Mouse (Mus musculus) hindbrain, embryonic 12.5 days (tissue): ENCODE measurements around the gene S100pbp. TPM values are rescaled to one million over a fixed set of nuclear protein-coding genes. Genes with fewer than 3 reads are reported as not detected.

Experiments
- ATAC-seq: fragments of 200-750 bp; cut with Nextera tagmentation; 2 replicates; pipeline ENCODE4 v1.8.0; 2017; ENCODE audit warnings: moderate TSS enrichment; ENCODE audit not compliant: low FRiP score
- H3K27ac ChIP-seq: fragments of 300-500 bp; sonication (generic); 2 replicates; pipeline ENCODE4 v1.5.1; 2016; ENCODE audit warnings: mild to moderate bottlenecking
- H3K27me3 ChIP-seq: fragments of 300-500 bp; sonication (generic); 2 replicates; pipeline ENCODE4 v1.6.1; 2016; ENCODE audit warnings: mild to moderate bottlenecking
- H3K36me3 ChIP-seq: fragments of 300-500 bp; sonication (generic); 2 replicates; pipeline ENCODE4 v1.6.1; 2016; ENCODE audit warnings: mild to moderate bottlenecking
- H3K4me1 ChIP-seq: fragments of 300-500 bp; sonication (generic); 2 replicates; pipeline ENCODE4 v1.6.1; 2016
- H3K4me2 ChIP-seq: fragments of 300-500 bp; sonication (generic); replicated peaks from 2 replicates; pipeline ENCODE4 v1.6.1; 2016; ENCODE audit warnings: mild to moderate bottlenecking
- H3K4me3 ChIP-seq: fragments of 300-500 bp; sonication (generic); 2 replicates; pipeline ENCODE4 v1.5.1; 2016; ENCODE audit warnings: mild to moderate bottlenecking
- H3K9ac ChIP-seq: fragments of 300-500 bp; sonication (generic); 2 replicates; pipeline ENCODE4 v1.6.1; 2016; ENCODE audit warnings: mild to moderate bottlenecking, moderate library complexity
- H3K9me3 ChIP-seq: fragments of 300-500 bp; sonication (generic); replicated peaks from 2 replicates; pipeline ENCODE4 v1.6.1; 2016; ENCODE audit warnings: mild to moderate bottlenecking
- WGBS: fragments of 180-500 bp; shearing (Covaris S2); methylation state at CpG from one replicate; pipeline ENCODE4 v1.1.7; 2016; 5-methylcytosine and 5-hydroxymethylcytosine counted together
- polyA plus RNA-seq: library from polyadenylated mRNA; unstranded; fragments of >200 nt; fragmentation: Nextera tagmentation; extraction: Ambion mirVana; gene quantifications from 2 replicates; pipeline ENCODE4 v1.2.1, GENCODE M21; 2016

S100pbp gene
- polyA plus RNA-seq, 1 experiment from 2014 or later: 23.2 TPM

- H3K4me2 ChIP-seq: no peak overlapping the region
- H3K27ac ChIP-seq: no peak overlapping the region
- no peaks in the 10 kb centered on the region for H3K9me3 ChIP-seq
- H3K36me3 ChIP-seq: no peaks in the 10 kb centered on the region
- no peak overlapping the region for H3K9ac ChIP-seq
- peaks cover 21% of the 10 kb centered on the region for H3K27me3 ChIP-seq
- no peak for ATAC-seq
- H3K4me3 ChIP-seq: no peak overlapping the region
- WGBS: 82% methylated on average over 11 of the region's 11 CpGs
- peaks cover 15% of the 10 kb centered on the region for H3K4me1 ChIP-seq
Measured at GRCm38 (mm10) chr4:129142439-129143045, 47.0 kb downstream of the S100pbp start.

DNA sequence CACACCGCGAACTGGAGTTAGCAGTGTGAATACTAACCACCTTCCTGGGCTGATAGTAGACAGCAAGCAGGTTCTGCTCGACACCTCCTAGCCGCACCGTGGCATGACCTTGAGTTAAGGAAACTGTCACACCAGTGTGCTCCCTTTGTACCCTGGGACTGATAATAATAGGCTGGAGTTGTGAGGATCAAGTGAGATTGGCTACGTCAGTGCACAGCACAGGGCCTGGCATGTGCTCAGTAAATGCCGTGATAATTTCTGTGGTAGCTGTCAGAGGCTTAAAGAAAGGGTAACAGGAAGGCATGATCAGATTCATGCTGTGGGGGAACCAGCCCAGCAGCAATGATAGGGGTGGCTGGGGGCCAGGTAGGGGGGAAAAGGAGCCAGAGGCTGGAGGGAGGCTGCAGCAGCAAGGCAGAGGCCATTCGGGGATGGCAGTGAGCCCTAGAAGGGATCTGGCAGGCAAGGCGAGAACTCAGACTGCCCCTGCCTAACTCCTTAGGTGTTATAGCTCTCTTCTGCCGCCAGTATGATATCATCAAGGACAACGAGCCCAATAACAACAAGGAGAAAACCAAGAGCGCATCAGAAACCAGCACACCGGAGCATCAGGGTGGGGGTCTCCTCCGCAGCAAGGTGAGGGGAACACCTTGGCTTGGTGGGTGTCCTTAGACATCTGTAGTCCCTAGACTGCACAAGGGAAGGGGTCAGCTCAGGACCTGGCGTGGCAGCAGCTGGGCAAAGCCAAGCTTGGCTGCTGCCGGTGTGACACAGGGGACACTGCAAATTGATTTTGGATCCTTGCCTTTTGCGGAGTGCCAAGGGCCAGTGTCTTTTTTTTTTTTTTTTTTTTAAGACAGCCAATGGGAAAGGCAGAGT lies 47.7 kb downstream of the S100pbp start:
- H3K9ac ChIP-seq: no peak overlapping the region
- no peaks in the 10 kb centered on the region for H3K36me3 ChIP-seq
- no peak overlapping the region for H3K4me3 ChIP-seq
- no peak overlapping the region for H3K27ac ChIP-seq
- H3K27me3 ChIP-seq: peaks cover 28% of the 10 kb centered on the region
- no peak overlapping the region for H3K4me2 ChIP-seq
- no peak for ATAC-seq
- WGBS: 79% methylated on average over 17 of the region's 17 CpGs
- H3K9me3 ChIP-seq: no peaks in the 10 kb centered on the region
- H3K4me1 ChIP-seq: peaks cover 21% of the 10 kb centered on the region

DNA sequence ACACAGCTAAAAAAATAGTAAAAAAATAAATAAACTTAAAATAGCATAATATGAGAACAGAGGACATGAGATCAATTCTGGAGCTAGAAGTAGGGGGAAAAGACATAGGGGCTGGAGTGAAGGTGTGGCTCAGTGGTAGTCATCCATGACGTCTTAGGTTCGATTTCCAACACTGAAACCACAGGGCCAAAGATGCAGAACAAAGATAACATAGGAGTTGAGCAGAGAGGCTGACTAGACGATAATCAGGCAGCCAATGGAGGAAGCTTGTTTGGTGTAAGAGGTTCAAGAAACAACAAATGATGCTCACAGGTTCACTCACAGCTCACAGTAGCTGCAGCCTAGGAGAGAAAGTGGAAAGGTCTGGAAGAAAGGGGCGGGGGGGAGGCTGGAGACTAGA lies 48.7 kb downstream of the S100pbp start:
- no peak overlapping the region for H3K4me2 ChIP-seq
- WGBS: 83% methylated on average over 4 of the region's 4 CpGs

DNA sequence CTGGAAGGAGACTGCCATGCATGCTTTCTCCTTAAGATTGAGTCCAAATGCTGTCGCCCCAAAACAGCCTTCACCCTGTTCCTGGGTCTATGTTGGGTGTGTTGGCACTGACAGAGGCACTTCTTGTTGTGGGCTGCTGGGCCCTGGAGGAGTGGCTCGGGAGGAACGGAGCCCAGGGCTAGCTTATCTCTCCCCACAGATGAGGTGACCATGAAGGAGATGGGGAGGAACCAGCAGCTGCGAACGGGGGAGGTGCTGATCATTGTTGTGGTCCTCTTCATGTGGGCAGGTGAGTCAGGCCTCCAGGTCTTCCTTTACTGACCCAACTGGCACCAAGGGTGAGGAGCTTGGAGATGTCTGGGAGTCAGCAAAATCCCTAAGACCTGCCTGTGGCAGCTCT lies 49.9 kb downstream of the S100pbp start:
- peaks cover 26% of the 10 kb centered on the region for H3K4me1 ChIP-seq
- no peak overlapping the region for H3K4me3 ChIP-seq
- no peaks in the 10 kb centered on the region for H3K9me3 ChIP-seq
- no peak overlapping the region for H3K9ac ChIP-seq
- WGBS: 89% methylated on average over 5 of the region's 5 CpGs
- ATAC-seq: no peak
- H3K36me3 ChIP-seq: no peaks in the 10 kb centered on the region
- no peak overlapping the region for H3K4me2 ChIP-seq
- no peak overlapping the region for H3K27ac ChIP-seq
- H3K27me3 ChIP-seq: peaks cover 45% of the 10 kb centered on the region

More for the DNA sequence above, 48.7 kb downstream of the S100pbp start:
- no peaks in the 10 kb centered on the region for H3K36me3 ChIP-seq
- peaks cover 36% of the 10 kb centered on the region for H3K27me3 ChIP-seq
- peaks cover 26% of the 10 kb centered on the region for H3K4me1 ChIP-seq
- no peaks in the 10 kb centered on the region for H3K9me3 ChIP-seq
- no peak for ATAC-seq
- H3K4me3 ChIP-seq: no peak overlapping the region
- H3K9ac ChIP-seq: no peak overlapping the region
- no peak overlapping the region for H3K27ac ChIP-seq

DNA sequence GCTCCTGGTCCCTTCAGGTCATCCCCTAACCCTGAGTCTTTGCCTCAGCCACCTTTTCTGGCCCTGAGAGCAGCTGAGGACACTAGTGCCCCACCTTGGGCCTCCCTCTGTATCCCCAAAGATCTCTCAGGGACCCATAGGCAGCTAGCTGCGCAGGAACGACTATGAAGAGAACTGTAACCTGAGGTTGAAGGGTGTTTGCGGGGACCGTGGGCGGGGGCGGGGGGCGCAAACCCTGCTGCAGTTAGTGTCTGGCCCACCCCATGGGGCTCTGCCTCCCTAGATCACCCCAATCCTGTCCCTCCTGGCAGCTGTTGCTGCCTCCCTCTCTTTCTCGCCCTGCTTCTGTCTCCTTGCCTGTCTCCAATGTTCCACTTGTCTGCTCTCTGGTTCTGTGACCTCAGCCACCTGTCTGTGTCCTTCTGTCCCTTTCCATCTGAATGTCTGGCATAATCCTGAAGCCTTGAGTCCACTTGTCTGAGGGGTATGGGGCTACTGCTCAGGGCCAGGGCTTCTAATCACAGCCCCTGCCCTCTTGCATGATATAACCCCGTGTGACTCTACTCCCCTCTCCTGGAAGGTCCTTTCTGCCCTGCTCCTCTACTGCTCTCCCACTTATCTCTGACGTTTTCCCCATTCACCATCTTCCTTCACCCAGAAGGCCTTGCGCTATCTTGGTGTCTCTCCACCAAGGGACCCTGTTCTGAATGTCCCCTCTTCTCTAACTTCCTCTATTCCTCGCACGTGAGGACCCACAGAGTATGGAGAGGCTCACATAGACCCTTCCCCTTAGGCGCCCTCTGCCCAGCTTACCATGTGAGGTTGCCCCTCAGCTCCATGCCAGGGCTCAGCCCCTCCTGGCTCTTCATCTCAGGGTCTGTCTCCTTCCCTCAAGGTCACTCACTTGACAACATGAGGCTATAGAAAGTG lies 51.9 kb downstream of the S100pbp start:
- ATAC-seq: no peak
- 47% methylated on average over 14 of the region's 14 CpGs for WGBS
- no peaks in the 10 kb centered on the region for H3K36me3 ChIP-seq
- H3K9ac ChIP-seq: 0 out of 2 replicates have a peak overlapping the region, but pooled peaks have one; percentile 18
- H3K27me3 ChIP-seq: peaks cover 45% of the 10 kb centered on the region
- peak overlapping the region; percentile 96 for H3K4me2 ChIP-seq
- H3K27ac ChIP-seq: no peak overlapping the region
- H3K4me3 ChIP-seq: peak overlapping the region; percentile 67
- peaks cover 26% of the 10 kb centered on the region for H3K4me1 ChIP-seq
- H3K9me3 ChIP-seq: no peaks in the 10 kb centered on the region

DNA sequence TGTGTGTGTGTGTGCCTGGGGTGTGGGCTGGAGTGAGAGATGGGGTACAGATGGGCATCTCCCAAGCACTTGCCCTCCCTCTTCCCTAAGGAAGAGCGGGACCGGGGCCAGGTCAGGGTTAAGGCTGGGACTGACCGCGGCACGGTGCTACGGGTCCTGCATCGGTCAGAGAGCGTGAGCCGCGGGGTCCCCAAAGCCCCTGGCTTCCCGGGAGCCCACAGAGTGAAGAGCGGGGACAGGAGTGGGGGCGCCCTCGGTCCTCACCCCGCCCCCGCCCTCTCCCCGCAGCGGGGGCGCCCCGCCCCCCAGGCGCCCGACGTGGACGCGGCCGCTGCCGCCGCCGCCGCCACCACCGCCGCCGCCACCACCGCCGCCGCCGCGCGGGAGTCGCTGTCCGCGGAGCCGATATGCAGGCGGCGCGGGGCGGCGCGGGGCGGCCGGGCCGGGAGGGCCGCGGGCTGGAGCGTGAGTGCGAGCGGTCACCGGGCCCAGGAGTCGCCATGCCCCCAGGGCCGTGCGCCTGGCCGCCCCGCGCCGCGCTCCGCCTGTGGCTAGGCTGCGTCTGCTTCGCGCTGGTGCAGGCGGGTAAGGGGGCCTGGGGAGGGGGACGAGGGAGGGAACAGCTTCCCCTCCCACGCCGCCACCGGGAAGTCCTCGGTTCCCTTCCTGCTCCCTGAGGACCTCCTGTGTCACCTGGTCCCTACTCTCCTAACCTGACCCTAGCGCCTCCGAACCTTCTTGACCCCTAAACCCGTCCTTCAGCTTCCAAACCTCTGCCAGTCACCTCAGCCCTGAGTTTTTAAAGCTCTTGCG lies 52.7 kb downstream of the S100pbp start, which contains the start of gene Fndc5:
TSS of gene Fndc5 (plus strand) at position 421 of the 813 bp plus-strand sequence.
- no peak within 1 kb of the TSS for H3K27ac ChIP-seq
- H3K4me2 ChIP-seq: peak within 1 kb of the TSS; percentile 96
- 0 out of 2 replicates have a peak, but pooled peaks have one; percentile 28 for ATAC-seq
- 1% methylated on average over 35 of the region's 80 CpGs for WGBS
- no peaks in the 10 kb centered on the region for H3K9me3 ChIP-seq
- peak within 1 kb of the TSS; percentile 67 for H3K4me3 ChIP-seq
- peak within 1 kb of the TSS; percentile 86 for H3K9ac ChIP-seq
- peaks cover 47% of the 10 kb centered on the region for H3K27me3 ChIP-seq
- H3K4me1 ChIP-seq: peaks cover 23% of the 10 kb centered on the region
- no peaks in the 10 kb centered on the region for H3K36me3 ChIP-seq

- no peak for ATAC-seq
- H3K27me3 ChIP-seq: peaks cover 53% of the 10 kb centered on the region
- WGBS: 33% methylated on average over 9 of the region's 9 CpGs
Measured at GRCm38 (mm10) chr4:129136189-129136578, 53.3 kb downstream of the S100pbp start.

GRCm38 (mm10) chr4:129135637-129136036 lies 53.9 kb downstream of the S100pbp start:
- no peak for ATAC-seq
- WGBS: 68% methylated on average over 2 of the region's 2 CpGs
- no peaks in the 10 kb centered on the region for H3K36me3 ChIP-seq
- H3K4me2 ChIP-seq: no peak overlapping the region
- peaks cover 21% of the 10 kb centered on the region for H3K4me1 ChIP-seq
- H3K4me3 ChIP-seq: no peak overlapping the region
- peaks cover 54% of the 10 kb centered on the region for H3K27me3 ChIP-seq
- no peak overlapping the region for H3K27ac ChIP-seq
- no peak overlapping the region for H3K9ac ChIP-seq
- no peaks in the 10 kb centered on the region for H3K9me3 ChIP-seq

More at GRCm38 (mm10) chr4:129136189-129136578, 53.3 kb downstream of the S100pbp start:
- no peaks in the 10 kb centered on the region for H3K9me3 ChIP-seq
- H3K4me2 ChIP-seq: peak overlapping the region; percentile 96
- peak overlapping the region; percentile 67 for H3K4me3 ChIP-seq
- no peak overlapping the region for H3K27ac ChIP-seq
- H3K9ac ChIP-seq: peak overlapping the region; percentile 86
- no peaks in the 10 kb centered on the region for H3K36me3 ChIP-seq
- peaks cover 20% of the 10 kb centered on the region for H3K4me1 ChIP-seq

DNA sequence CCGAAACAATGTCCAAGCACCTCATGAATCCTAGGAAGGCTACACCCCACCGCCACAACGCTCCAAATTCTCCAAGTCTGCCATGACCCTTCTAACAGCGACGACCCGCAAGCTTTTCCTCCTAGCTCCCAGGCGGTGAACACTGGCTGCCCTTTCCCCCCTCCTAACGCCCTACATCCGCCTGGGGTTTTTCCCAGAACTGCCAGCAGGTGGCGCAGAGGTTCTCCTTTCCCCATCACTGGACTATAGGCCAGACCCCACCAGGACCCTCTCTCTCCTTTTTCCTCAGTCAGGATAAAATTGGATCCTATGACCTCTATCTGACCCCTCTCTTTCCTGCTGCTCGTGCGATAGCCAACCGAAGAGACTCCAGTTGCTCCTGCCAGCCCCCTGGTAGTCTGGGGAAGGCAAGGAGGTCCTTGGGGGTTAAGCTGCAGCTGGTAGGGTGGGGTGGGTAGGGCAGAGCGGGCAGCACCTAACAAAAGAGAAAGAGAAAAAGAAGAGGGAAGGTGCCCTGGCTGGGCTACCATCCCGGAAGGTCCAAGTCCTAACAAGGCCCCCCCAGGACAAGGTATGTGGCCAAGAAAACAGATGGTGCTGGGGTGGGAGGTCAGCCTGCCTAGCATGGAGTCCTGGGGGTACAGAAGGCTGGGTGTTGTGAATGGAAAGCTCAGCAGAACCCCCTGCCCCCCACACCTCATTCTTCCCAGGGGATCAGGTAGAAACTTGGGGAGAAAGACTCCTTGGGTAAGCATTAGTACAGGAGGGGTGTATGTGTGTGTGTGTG lies 54.5 kb downstream of the S100pbp start:
- no peaks in the 10 kb centered on the region for H3K9me3 ChIP-seq
- H3K27me3 ChIP-seq: peaks cover 54% of the 10 kb centered on the region
- H3K4me1 ChIP-seq: peaks cover 28% of the 10 kb centered on the region
- WGBS: 9% methylated on average over 15 of the region's 15 CpGs
- H3K27ac ChIP-seq: no peak overlapping the region
- ATAC-seq: 0 out of 2 replicates have a peak, but pooled peaks have one; percentile 36
- H3K9ac ChIP-seq: no peak overlapping the region
- H3K36me3 ChIP-seq: no peaks in the 10 kb centered on the region
- peak overlapping the region; percentile 33; the same call in 1 of the 2 replicates for H3K4me2 ChIP-seq
- no peak overlapping the region for H3K4me3 ChIP-seq

DNA sequence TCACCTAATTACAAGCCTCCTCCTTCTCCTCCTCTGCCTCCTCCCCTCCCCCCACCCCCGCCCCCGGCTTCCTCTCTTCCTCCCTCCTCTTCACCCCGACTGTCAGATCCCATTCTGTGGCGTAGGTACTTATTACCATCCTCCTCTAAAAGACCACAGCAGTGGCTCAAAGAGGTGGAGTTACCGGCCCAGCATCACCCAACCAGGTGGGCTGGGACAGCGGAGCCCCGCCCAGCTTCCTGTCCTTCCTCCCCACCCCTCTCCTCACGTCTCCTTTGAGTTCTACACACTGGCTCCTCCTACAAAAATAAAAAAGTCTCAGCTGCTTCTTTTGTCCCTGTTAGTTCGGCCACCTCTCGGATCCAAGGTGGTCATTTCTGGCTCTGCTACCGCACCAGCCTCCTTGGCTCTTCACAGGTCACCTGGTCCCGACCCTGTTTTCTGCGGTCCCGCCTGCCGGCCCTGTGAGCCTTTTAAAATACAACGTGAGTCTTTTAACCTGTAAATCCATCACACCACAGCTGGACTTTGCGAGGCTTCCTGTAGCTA lies 58.7 kb downstream of the S100pbp start:
- H3K27me3 ChIP-seq: peaks cover 18% of the 10 kb centered on the region
- peak overlapping the region; percentile 66; the same call in 1 of the 2 replicates for H3K27ac ChIP-seq
- H3K36me3 ChIP-seq: no peaks in the 10 kb centered on the region
- H3K9me3 ChIP-seq: no peaks in the 10 kb centered on the region
- peaks cover 42% of the 10 kb centered on the region for H3K4me1 ChIP-seq
- H3K4me2 ChIP-seq: peak overlapping the region; percentile 38
- peak overlapping the region; percentile 14 for H3K4me3 ChIP-seq
- no peak for ATAC-seq
- H3K9ac ChIP-seq: no peak overlapping the region
- WGBS: 4% methylated on average over 16 of the region's 17 CpGs
